Mouse (Mus musculus) adrenal gland, postnatal 25 days (tissue): ENCODE measurements at regions not wholly inside any gene's neighbourhood (a gene's known extent, or its start where the extent isn't known, plus 50 kb on each side); places are given as distances from the start of the nearest gene placed in this dataset.

Source experiments
- DNase-seq: peaks from one replicate; pipeline ENCODE4 v3.0.0; 2021; ENCODE audit warnings: mixed read lengths

DNA sequence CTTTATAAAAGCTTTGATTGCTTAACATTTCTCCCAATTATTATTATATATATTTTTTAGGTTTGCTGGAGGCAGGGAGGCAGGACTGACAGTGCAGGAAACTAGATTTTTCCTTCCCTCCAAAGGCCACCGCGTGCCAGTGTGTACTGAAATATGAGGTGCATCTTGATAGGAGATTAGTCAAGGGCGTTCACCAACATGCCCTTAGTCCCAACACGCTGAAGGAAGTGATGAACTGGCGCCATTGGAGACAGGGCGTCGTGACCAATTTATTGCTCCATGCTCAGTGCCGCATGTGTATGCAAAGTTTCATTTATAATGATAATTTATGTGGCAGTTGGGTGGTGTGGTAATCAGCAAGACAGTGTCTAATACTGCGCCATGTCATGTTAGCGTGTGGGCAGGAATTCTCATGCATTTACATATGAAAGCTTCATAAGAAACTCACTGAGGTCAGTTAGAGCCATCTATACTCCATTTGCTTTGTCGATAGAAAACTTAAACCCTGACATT lies 66.2 kb downstream of the Isl1 start:
- no peak for DNase-seq

DNA sequence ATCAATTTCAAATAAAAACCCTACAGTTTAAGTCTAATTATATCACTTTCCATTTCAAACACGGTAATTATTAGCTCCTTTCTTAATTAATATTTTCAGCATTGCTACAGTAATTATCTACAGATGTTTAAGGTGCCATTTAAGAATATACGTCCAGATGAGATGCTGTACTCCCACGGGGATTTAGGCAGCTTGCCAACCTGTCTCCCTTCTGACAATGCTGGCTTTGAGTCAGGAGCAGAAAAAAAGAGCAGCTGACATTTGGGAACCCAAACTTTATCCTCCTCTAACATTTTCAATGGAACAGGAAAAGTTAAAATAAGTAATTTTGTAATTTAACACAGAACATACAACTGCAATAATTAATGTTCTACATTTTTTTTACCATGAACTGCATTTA lies 94.4 kb downstream of the Isl1 start:
- DNase-seq = no peak

DNA sequence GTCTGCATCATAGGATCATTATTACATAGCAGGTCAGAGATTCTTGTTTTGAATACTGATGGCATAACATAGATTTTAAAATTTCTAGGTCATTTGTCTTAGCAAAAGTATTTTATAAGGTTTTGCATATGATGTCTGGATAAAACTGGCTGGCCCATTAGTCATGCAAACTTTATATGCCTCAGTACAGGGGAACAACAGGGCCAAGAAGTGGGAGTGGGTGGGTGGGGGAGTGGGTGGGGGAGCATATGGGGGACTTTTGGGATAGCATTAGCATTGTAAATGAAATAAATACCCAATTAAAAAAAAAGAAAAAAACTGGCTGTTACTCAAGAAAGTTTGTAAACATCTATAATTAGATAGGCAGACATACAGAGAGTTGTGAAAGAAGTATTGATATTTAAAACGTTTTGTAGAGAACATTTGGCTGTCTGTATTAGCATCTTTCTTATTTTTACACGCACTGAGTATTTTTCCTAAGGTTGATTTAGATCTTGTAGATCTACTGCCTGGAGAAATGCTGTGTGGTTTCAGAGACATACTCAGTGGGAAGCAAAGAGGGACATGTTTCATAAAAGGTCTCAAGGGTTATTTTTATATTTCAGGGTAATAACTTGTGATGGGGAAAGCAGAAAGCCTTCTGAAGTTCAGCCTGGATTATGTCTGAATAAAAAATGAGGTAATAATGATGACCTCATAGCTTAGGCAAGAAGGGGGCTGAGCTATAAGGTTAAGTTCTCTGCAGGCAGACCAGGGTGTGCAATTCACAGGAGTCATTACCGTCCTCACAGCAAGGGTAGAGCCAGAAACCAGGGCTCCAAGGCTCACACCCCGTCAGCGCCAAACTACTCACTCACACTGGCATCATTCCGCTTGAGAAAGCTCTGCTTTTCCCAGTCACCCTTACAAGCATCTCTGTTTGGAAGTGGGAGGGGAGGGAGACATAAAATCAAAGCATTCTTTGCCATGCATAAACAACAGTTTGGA lies 95.4 kb downstream of the Isl1 start:
- no peak for DNase-seq

DNA sequence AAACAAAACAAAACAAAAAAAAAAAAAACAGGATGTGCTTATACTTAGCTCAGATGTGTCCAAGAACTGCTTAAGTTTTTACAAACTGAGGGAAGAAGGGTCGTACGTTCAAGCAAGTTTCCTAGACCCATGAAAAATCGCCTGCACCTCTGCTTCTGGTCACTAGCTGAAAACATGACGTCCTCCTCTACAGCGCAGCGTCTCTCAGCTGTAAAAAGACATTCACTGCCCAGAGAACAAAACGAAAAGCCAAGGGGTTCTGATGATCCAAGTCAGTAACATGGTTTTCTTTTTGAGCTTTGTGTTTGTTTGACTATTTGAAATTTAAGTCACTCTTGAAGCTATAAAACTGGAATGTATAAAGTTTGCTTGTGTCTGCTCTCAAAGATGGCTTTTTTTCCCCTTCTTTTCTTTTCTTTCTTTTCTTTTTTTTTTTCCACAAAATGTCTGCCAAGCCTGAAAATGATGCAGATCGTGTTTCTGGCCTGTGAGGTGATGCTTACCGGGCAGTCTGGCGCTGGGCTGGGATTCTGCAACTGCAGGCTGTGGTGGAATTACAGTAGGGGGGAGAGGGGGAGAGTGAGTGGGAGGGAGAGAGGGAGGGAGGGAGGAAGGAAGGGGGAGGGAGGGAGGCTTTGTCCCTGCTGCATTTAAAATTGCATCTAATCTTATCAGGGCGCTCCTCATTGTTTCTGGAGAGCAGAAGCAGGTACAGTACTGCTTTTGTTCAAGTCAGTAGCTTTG lies 108.1 kb downstream of the Isl1 start:
- no peak for DNase-seq

DNA sequence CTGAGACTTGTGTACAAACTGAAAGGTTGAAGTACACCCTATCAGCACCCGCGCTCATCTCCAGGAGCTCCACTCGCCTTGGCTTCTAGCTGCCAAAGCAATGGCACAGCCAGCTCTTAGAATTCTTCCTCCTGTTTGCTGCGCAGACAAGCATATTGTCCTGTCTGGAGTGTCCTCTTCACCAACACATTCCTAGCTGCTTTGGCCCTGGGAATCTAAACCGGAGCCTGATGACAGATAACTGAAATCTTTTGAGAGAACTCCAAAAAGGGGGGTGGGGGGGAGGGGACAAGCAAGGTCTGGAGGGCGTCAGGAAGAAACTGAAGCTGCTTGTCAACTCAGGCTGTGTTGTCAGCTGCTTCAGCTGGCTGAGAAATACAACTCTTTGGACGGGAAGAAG lies 122.4 kb downstream of the Isl1 start:
- DNase-seq = no peak

DNA sequence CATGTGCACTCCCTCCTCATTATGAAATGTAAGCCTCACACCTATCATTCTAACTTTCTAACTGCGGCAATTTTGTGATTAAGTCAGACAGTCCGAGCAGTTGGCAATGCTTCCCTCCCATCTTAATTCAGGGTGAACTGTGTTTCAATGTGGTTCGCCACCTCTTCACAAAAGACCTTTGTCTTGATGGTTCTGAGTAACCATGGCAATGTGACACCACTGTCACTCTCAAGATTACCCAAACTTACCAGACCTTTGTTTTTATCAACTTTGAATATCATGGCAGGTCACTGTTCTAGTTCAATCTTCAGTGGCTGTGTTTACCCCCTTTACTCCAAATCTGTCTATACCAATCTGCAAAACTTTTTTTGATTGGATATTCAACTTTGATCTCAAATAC lies 131.7 kb downstream of the Isl1 start:
- no peak for DNase-seq

DNA sequence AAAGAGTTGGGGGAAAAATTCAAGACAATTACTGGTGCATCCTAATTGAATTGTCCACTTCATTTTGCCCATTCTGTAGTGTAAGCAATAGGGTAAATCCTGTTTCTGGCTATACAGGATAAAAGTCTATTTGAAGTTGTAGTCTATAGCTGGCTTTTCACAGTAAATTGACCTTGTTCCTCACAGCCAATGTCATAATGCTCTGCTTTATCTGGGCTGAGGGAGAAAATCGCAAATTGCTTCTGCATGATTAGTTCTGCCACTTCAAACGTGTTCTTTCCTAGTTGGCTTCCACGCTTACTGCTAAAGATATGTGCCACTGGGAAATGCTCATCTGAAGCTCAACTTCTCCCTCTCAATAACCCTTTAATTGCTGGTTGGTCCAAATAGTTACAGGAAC lies 134.5 kb downstream of the Isl1 start:
- DNase-seq = no peak

DNA sequence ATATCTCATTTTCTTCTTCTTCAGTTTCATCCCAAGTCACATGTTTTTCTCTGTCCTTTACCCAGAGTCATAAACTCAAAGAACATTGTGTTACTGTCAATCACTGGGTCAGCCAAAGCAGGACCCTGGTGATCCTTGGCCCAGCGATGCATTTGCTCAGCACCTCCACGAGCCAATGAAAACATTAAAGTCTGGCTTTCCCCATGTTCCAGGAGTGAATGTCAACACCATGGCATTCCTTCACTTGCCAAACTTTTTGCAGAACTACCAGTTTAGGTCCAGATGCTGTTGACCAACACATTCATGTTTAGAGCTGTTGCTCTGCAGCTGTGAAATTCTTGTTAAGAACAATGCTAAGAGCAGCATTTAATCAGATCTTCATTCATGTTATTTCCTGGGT lies 135.6 kb downstream of the Isl1 start:
- no peak for DNase-seq

DNA sequence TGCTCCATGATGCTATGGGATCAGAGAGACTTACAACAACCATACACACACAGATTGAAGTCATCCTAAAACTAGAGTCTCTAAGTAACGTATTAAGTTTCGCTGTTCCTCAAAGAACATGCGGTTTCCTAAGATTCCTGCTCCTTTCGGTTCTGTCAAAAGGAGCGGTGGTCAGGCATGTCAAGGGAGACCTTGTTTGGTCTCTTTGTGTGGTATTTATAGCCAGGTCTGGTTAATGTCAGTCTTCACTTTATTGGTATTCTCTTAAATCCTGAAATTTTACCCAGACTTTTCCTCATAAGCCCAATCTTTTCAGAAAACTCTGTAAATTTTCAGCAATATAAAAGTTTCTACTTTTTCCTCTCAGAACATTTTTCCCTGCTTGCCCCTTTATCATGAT lies 166.5 kb downstream of the Isl1 start:
- DNase-seq = no peak

DNA sequence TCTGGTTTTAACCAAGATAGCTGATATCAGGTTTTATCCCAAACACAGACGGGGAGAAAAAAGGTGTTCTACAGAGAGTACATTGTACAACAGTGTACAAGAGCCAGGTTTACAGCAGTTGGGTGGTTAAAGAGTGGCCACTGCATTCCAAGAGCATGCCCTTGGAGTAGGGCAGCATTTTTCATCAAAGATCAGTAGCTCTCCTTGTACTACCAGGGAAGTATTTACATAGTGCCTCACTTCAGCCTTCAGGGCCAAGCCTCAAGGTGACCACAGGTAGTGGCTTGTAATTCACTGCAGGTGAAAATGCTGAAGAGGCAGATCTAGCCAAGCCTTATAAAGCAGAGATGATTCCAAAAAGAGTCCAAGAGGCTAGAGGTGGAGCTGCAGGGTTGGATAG lies 190.8 kb downstream of the Isl1 start:
- no peak for DNase-seq

DNA sequence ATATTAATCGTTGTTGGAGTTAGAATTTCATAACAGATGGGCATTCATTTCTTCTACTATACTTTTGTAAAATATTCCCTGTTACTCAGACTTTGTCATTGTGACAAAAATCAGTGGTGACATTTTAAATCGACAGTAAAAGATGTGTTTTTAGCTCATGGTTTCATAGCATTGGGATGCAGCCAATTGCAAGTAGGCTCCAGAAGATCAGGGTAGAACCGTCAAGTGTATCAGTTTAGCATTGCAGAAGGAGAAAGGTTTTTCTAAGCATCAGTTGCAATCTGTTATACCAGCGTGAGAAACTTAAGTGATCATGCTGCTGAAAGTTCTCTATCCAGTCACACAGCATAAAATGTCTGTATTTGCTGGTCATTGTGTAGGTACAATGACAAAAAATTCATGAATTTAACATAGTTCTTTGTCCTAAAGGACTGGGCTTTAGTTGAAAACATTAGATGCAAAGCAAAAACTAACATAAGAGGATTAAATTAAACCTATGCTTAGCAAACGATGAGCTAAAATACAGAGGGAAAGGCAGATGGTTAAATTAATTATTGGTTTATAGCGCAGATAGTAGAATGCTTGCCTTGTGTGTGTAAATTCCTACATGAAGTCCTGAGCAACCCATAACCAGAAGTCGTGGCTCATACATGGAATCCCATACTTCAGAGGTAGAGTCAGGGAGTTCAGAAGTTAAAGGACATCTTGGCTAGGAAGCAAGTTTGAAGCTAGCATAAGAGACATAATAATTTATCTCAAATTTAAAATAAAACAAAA lies 198.3 kb downstream of the Isl1 start:
- DNase-seq = no peak

DNA sequence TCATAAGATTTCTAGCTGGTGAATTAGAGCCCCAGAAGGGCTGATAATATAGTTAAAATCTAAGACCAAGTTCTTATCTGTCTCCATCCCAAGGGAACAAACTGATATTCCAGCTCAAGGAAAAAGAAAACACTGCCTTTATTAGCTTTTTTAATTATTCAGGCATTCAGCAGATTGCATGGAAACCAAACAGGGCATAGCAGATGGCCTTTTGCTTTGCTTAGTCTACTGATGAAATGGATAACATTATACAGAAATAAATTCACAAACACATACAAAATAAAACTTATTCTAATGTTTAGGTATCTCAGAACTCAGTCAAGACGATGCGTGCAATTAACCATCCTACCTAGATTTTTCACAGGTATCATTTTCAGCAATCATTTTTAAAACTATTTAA lies 198.9 kb downstream of the Isl1 start:
- no peak for DNase-seq

DNA sequence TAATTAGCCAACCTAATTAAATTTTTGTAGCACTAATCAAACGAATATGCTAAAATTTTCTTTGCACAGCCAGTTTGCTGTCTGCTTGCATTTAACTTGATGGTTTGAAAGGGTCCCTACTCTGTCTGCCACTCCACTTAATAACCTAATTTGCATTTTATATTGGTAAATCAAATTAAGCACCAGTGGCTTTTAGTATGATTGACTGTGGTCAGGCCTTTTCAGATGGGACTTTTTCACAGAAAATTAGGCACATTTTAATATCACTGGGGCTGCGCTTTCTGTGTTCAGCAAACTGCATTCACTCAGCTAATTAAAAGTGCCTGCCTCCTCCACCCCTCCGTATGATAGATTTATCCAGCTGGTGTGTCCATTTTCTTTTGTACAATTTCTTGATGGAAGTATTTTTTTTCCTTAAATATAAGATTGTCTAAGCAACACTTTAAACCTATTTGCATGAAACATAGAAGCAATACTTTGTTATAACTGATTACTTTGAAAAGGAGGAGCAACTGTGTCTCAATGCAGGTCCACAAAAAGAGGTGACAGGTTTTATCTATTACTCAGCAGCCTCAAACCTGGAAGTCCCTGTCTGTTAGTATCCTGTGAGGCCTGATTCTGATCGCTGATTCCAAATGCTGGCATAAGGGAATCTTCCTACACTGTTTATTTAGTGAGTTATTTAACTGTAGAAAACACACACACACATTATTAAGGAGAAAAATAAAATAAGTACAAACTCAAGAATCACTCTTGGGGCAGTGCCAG lies 221.8 kb downstream of the Isl1 start:
- no peak for DNase-seq

DNA sequence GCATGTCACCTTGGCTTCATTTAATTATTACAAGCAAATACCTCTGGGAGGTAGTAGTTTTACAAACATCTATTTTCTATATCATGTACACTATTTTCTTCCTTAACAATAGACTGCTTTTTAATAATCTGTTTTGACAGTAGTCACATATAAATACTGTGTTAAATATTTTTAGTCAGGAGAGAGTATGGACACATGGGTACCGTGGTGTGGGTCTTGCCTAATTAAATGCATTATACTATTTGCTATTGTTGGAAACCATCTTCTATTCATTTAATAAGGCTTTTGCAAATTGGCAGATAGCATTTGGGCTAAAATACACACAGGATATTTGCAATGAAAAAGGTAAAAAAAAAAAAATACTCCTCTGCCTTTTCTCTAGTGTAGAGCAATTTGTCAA lies 222.3 kb downstream of the Isl1 start:
- no peak for DNase-seq

DNA sequence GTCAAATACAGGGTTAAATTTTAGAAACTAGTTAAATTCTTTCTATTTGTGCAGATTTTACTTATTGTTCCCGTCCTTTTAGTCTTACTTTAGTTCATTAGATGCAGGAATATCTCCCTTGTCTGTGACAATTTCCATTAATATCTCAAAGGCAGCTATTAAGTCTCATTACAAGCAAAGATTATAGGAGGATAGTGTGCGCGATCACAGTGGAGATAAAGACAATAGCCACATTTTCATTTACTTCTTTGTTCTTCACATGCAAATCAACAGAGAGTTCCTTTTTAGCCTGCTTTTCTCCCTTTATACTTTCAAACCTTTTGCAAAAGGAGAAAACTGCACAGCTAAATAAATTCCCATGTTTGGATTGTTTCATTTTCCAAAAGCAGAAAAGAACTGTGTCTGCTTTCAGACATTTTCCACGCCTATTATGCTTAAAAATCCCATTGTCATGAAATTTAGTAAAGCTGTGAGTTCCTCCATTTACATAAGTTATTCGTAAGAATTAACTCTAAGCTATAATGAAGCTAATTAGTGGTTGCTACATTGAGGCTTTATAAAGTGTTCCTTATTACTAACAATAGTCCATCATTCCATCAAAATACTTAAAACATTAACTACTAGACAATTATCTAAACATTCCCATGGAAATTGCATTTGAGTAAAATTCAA lies 252.4 kb downstream of the Isl1 start:
- DNase-seq = no peak

DNA sequence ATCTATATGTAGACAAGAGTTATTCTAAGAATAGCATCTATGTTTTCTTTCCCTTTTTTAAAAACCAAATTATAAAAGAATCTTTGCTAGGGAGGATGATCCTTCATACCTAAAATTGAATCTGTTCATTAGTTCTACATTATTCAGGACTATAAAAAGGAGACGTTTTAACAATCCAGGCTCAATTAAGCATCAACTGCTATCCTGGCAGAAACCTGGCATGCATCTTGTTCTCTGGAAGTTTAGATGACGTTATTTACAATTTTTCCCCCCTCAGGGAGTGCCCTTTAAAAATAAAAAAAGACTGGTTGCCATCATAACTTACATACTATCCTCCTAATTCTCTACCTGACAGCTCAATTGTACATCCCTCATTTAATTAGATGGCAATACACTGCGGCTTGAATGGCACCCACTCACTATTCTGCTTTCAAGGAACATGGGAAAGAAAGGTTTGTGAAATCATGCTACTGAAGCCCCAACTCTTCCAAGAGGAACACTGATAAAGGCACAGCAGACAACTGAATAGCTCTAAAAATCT lies 253.3 kb downstream of the Isl1 start:
- DNase-seq = no peak

DNA sequence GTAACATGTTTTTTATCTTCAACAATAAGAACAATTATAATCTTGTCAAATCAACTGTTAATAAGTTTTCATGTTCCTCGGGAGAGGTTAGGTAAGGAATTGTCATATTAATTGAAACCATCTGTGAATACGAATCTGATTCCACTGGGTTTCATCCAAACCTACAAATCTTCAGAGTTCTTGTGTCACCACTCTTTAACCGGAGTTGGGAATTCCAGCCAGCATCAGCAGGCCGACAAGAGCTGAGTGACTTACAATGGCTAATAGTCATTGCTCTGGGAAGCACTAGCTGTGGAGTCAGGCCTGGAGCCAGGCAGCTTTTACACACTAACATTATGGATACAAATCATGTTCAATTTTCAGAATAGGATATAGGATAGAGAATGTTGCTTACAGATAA lies 273.3 kb downstream of the Isl1 start:
- no peak for DNase-seq

DNA sequence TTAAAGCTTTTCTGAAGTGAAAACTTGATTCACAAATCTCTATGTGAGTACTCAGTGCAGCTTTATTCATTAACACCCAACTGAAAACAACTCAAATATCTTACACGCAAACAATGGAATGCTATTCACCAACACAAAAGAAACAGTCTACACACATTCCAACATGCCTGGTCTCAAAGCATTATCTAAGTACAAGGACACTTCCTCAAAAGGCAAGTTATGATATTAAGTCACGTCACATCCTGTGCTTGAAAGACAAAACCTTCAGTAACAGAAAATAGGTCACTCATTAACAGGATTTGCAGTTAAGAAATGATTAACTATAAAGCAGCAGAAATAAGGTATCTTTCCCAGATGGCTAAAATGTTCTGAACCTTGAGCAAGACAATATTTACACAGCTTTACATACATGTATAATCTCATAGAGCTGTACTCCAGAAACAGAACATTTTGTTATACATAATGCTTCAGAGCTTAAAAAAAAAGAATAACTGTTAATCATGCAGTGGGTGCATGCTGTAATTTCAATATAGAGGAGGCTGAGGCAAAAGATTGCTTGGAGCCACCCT lies 279.3 kb downstream of the Isl1 start:
- no peak for DNase-seq

DNA sequence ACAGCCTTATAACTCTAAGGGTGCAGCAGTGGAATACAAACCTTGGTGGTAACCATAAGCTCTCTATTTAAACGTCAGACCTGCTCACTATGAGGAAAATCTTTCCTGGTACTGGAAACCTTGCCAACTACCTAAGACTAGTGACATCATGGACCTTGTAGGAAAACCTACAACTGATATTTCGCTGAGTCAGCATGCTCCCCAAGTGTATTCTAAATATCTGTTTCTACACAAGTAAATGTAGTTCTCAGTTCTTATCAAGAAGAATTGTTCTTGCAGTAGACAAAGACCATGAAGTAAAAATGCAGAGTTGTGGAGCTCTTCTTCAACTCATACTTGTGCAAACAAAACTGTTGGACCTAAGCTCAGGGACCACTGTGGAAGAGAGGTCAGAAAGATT lies 280.9 kb downstream of the Isl1 start:
- no peak for DNase-seq

DNA sequence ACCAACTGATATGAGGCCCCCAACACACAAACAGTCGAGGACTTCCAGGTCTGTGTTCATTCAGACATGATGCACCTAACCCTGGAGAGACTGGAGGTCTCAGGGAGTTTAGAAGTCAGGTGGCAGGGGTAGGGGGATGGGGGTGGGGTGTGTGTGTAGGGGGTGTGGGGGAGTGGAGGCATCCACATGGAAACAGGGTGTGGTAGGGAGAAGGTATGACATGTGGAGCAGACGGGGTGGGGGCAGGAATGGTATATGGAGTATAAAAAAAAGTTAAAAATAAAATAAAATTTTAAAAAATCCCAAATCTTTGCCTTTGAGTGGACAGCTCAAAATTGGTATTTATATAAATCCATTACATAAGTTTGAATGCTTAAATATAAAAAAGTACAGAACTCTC lies 282.3 kb downstream of the Isl1 start:
- no peak for DNase-seq

DNA sequence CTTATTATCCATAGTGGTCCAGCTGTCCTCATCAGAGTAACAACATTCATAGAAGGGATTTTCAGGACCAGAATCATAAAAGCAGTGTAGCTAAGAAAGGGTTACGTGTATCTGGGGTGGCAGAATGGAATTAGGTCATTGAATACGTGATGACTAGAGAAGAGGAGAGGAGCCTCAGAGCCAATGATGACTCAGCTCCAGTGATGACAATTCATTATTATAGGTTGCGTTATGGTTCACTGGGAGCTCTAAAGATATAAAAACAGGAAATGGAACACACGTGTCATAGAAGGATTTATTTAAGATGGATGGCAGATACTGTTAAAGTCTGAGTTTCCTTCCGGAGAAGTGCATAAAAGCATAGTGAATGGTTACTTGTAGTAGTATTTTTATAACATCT lies 291.6 kb downstream of the Isl1 start:
- DNase-seq = no peak
